Mouse (Mus musculus) urinary bladder, postnatal 14 days (tissue): ENCODE measurements around the gene Slc2a1.

Experiments
- DNase-seq: peaks from one replicate; pipeline ENCODE4 v3.0.0; 2021; ENCODE audit warnings: low spot score

Gene Slc2a1

GRCm38 (mm10) chr4:119098216-119099210 lies 10.0 kb upstream of the Slc2a1 start:
- DNase-seq, result no peak

GRCm38 (mm10) chr4:119101392-119101791 lies 7.1 kb upstream of the Slc2a1 start:
- DNase-seq, result no peak

GRCm38 (mm10) chr4:119102350-119103126 lies 6.0 kb upstream of the Slc2a1 start:
- DNase-seq, result peak; percentile 58

GRCm38 (mm10) chr4:119104847-119105246 lies 3.7 kb upstream of the Slc2a1 start:
- DNase-seq, result no peak

- peak; percentile 89 for DNase-seq
Measured at GRCm38 (mm10) chr4:119105704-119106103, 2.8 kb upstream of the Slc2a1 start.

- no peak for DNase-seq
Measured at GRCm38 (mm10) chr4:119107867-119108266, 644 bp upstream of the Slc2a1 start.

- DNase-seq, result no peak
Measured at GRCm38 (mm10) chr4:119109640-119110039, 1.1 kb downstream of the Slc2a1 start.

GRCm38 (mm10) chr4:119110512-119110911 lies 2.0 kb downstream of the Slc2a1 start:
- no peak for DNase-seq

- no peak for DNase-seq
Measured at GRCm38 (mm10) chr4:119111410-119111809, 2.9 kb downstream of the Slc2a1 start.

GRCm38 (mm10) chr4:119112256-119112885 lies 3.9 kb downstream of the Slc2a1 start:
- DNase-seq, result no peak

GRCm38 (mm10) chr4:119115611-119116070 lies 7.1 kb downstream of the Slc2a1 start:
- no peak for DNase-seq

GRCm38 (mm10) chr4:119116336-119116735 lies 7.8 kb downstream of the Slc2a1 start:
- DNase-seq, result no peak

GRCm38 (mm10) chr4:119117571-119117970 lies 9.1 kb downstream of the Slc2a1 start:
- DNase-seq, result no peak

GRCm38 (mm10) chr4:119118659-119119077 lies 10.2 kb downstream of the Slc2a1 start:
- DNase-seq, result no peak

GRCm38 (mm10) chr4:119119354-119119753 lies 10.8 kb downstream of the Slc2a1 start:
- no peak for DNase-seq

- DNase-seq, result peak; percentile 67
Measured at GRCm38 (mm10) chr4:119120095-119120494, 11.6 kb downstream of the Slc2a1 start.

- DNase-seq, result peak; percentile 91
Measured at GRCm38 (mm10) chr4:119121249-119121648, 12.7 kb downstream of the Slc2a1 start.

- no peak for DNase-seq
Measured at GRCm38 (mm10) chr4:119124771-119125273, 16.3 kb downstream of the Slc2a1 start.

- peak; percentile 53 for DNase-seq
Measured at GRCm38 (mm10) chr4:119125577-119126270, 17.2 kb downstream of the Slc2a1 start.

GRCm38 (mm10) chr4:119127229-119127628 lies 18.7 kb downstream of the Slc2a1 start:
- DNase-seq, result no peak

- DNase-seq, result no peak
Measured at GRCm38 (mm10) chr4:119128547-119128946, 20.0 kb downstream of the Slc2a1 start.
